Mouse (Mus musculus): ENCODE results near the gene Gnat3. TPM values are rescaled to one million over a fixed set of nuclear protein-coding genes. Genes with fewer than 3 reads are reported as not detected.
"Not testable (repeated sequence)": the region's sequence is repeated elsewhere in the genome, so short reads cannot be mapped to it uniquely, and the experiment has no call there.

Gnat3 gene
- not detected in 2 replicates for polyA plus RNA-seq (2012; ENCODE audit: insufficient read depth, insufficient read length, low replicate concordance, missing spikeins)

DNA sequence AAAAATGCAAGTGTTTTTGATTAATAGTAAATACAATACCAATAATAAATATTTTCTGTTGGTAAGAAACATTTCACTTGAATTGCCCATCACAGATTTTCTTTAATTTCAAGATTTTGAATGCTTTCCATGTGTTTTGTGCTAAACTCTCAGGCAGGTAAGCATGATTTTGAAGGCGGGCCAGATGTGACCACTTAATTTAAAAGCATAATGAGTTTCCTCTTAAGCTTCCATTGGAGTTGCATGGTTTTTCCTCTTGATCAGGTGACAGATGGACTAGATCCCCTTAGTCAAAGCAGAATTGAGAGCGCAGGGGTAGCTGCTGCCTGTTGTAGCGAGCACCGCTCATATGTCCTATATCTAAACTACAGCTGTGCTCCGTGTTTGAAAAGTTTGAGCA lies at the start of gene Gnat3:
TSS of gene Gnat3 (plus strand) at position 301 of the 400 bp plus-strand sequence.
- TF ChIP-seq POLR2A (IDR thresholded peaks at IDR 0.05; ENCODE audit: insufficient read depth, low read depth, low read length): no peak
- WGBS: 92% methylated on average over 5 of the region's 5 CpGs

GRCm38 (mm10) chr5:17918966-17919365 lies 43.4 kb upstream of the Gnat3 start:
- Histone ChIP-seq H3K4me1 (ENCODE audit: control insufficient read depth, insufficient read depth, low read length) (no peaks in the 10 kb centered on the region), H3K4me3 (ENCODE audit: insufficient read depth, low read depth, low read length) (no peak overlapping the region), H3K27ac (ENCODE audit: insufficient read depth, low read depth, low read length) (no peak overlapping the region)
- 85% methylated on average over 5 of the region's 5 CpGs for WGBS
- TF ChIP-seq CTCF (IDR thresholded peaks at IDR 0.05; ENCODE audit: insufficient read depth, low read depth, low read length): no peak
- TF ChIP-seq POLR2A (IDR thresholded peaks at IDR 0.05; ENCODE audit: insufficient read depth, low read depth, low read length): no peak

More for the DNA sequence above, at the start of gene Gnat3:
- Histone ChIP-seq H3K4me3 (ENCODE audit: insufficient read depth, low read depth, low read length) (no peak within 1 kb of the TSS), H3K4me1 (ENCODE audit: control insufficient read depth, insufficient read depth, low read length) (no peaks in the 10 kb centered on the region), H3K27ac (ENCODE audit: insufficient read depth, low read depth, low read length) (no peak within 1 kb of the TSS)

- TF ChIP-seq POLR2A (IDR thresholded peaks at IDR 0.05; ENCODE audit: insufficient read depth, low read depth, low read length): no peak
- TF ChIP-seq CTCF (IDR thresholded peaks at IDR 0.05; ENCODE audit: insufficient read depth, low read depth, low read length): no peak
- H3K4me3 ChIP-seq (ENCODE audit: insufficient read depth, low read depth, low read length): no peak overlapping the region
- 78% methylated on average over 3 of the region's 3 CpGs for WGBS
Observed at GRCm38 (mm10) chr5:17923648-17924047, 38.7 kb upstream of the Gnat3 start.

DNA sequence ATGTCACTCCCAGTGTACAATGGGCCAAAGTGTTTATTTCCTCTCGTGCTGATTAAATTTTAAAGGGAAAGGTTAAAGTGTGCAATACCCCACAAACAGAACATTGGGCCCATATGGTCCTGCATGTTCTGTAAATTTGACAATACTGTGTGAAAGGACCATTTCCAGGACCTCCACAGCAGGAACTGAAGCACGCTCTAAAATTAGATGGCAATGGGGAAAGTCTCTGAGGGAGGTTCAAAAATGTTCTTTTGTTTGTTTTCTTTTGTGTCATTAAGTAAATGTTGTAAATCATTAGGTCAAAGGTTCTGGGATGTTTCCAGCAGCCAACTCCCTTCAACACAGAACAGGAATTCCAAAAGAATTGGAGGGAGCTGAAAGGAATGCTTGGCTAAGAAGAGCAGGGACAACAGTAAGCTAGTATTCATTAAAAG lies 38.2 kb upstream of the Gnat3 start:
- H3K27ac ChIP-seq (ENCODE audit: insufficient read depth, low read depth, low read length): no peak overlapping the region
- TF ChIP-seq CTCF (IDR thresholded peaks at IDR 0.05; ENCODE audit: insufficient read depth, low read depth, low read length) (no peak), POLR2A (IDR thresholded peaks at IDR 0.05; ENCODE audit: insufficient read depth, low read depth, low read length) (no peak)
- H3K4me3 ChIP-seq (ENCODE audit: insufficient read depth, low read depth, low read length): no peak overlapping the region
- 67% methylated on average over 2 of the region's 2 CpGs for WGBS
- no peaks in the 10 kb centered on the region for H3K4me1 ChIP-seq (ENCODE audit: control insufficient read depth, insufficient read depth, low read length)

More at GRCm38 (mm10) chr5:17923648-17924047, 38.7 kb upstream of the Gnat3 start:
- Histone ChIP-seq H3K4me1 (ENCODE audit: control insufficient read depth, insufficient read depth, low read length) (no peaks in the 10 kb centered on the region), H3K27ac (ENCODE audit: insufficient read depth, low read depth, low read length) (no peak overlapping the region)

- H3K4me3 ChIP-seq (ENCODE audit: insufficient read depth, low read depth, low read length): no peak overlapping the region
- no peaks in the 10 kb centered on the region for H3K4me1 ChIP-seq (ENCODE audit: control insufficient read depth, insufficient read depth, low read length)
- 38% methylated on average over 4 of the region's 4 CpGs for WGBS
- TF ChIP-seq CTCF (IDR thresholded peaks at IDR 0.05; ENCODE audit: insufficient read depth, low read depth, low read length): no peak
- no peak for TF ChIP-seq POLR2A (IDR thresholded peaks at IDR 0.05; ENCODE audit: insufficient read depth, low read depth, low read length)
- H3K27ac ChIP-seq (ENCODE audit: insufficient read depth, low read depth, low read length): no peak overlapping the region
Observed at GRCm38 (mm10) chr5:17928471-17928870, 33.9 kb upstream of the Gnat3 start.

GRCm38 (mm10) chr5:17929006-17929567 lies 33.3 kb upstream of the Gnat3 start:
- 66% methylated on average over 7 of the region's 7 CpGs for WGBS
- no peaks in the 10 kb centered on the region for H3K4me1 ChIP-seq (ENCODE audit: control insufficient read depth, insufficient read depth, low read length)
- no peak overlapping the region for H3K4me3 ChIP-seq (ENCODE audit: insufficient read depth, low read depth, low read length)
- TF ChIP-seq POLR2A (IDR thresholded peaks at IDR 0.05; ENCODE audit: insufficient read depth, low read depth, low read length) (no peak), CTCF (IDR thresholded peaks at IDR 0.05; ENCODE audit: insufficient read depth, low read depth, low read length) (no peak)
- no peak overlapping the region for H3K27ac ChIP-seq (ENCODE audit: insufficient read depth, low read depth, low read length)

DNA sequence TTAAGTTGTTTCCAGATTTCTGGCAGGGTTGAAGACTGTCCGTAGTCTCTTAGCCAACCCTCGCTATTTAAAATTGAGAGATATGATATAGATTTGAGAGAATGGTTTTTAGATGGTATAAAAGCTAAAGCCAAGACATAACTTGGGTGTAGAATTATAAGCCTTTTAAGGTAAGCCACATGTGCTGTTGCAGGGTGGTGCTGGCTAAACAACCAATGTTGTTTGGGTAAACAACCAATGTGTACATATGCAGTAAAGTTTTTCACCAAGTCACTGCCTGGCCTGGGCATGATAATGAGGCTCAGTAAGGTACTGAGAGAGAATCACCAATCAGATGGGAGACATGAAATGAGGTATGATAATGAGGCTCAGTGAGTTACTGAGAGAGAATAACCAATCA lies 30.8 kb upstream of the Gnat3 start:
- WGBS: over 99% methylated on average over 2 of the region's 2 CpGs
- not testable (repeated sequence) for H3K27ac ChIP-seq (ENCODE audit: insufficient read depth, low read depth, low read length); H3K4me3 ChIP-seq (ENCODE audit: insufficient read depth, low read depth, low read length); H3K4me1 ChIP-seq (ENCODE audit: control insufficient read depth, insufficient read depth, low read length)

- Histone ChIP-seq H3K27ac (ENCODE audit: insufficient read depth, low read depth, low read length) (no peak overlapping the region), H3K4me1 (ENCODE audit: control insufficient read depth, insufficient read depth, low read length) (no peaks in the 10 kb centered on the region), H3K4me3 (ENCODE audit: insufficient read depth, low read depth, low read length) (no peak overlapping the region)
- no peak for TF ChIP-seq CTCF (IDR thresholded peaks at IDR 0.05; ENCODE audit: insufficient read depth, low read depth, low read length)
- TF ChIP-seq POLR2A (IDR thresholded peaks at IDR 0.05; ENCODE audit: insufficient read depth, low read depth, low read length): no peak
- 53% methylated on average over 1 of the region's 1 CpGs for WGBS
Observed at GRCm38 (mm10) chr5:17934501-17934900, 27.8 kb upstream of the Gnat3 start.

- WGBS: 64% methylated on average over 1 of the region's 1 CpGs
- H3K4me3 ChIP-seq (ENCODE audit: insufficient read depth, low read depth, low read length): no peak overlapping the region
Observed at GRCm38 (mm10) chr5:17938170-17938939, 24.0 kb upstream of the Gnat3 start.

More at GRCm38 (mm10) chr5:17938170-17938939, 24.0 kb upstream of the Gnat3 start:
- no peaks in the 10 kb centered on the region for H3K4me1 ChIP-seq (ENCODE audit: control insufficient read depth, insufficient read depth, low read length)
- H3K27ac ChIP-seq (ENCODE audit: insufficient read depth, low read depth, low read length): no peak overlapping the region
- TF ChIP-seq POLR2A (IDR thresholded peaks at IDR 0.05; ENCODE audit: insufficient read depth, low read depth, low read length) (no peak), CTCF (IDR thresholded peaks at IDR 0.05; ENCODE audit: insufficient read depth, low read depth, low read length) (no peak)
